Mouse (Mus musculus) 416B (cell line): ENCODE data around the gene Prl2c3.
"Not testable (repeated sequence)": the region's sequence is repeated elsewhere in the genome, so short reads cannot be mapped to it uniquely, and the experiment has no call there.

Source experiments
- DNase-seq: peaks from one replicate; pipeline ENCODE4 v3.0.0; 2011; ENCODE audit warnings: low read depth

Prl2c3 gene

DNA sequence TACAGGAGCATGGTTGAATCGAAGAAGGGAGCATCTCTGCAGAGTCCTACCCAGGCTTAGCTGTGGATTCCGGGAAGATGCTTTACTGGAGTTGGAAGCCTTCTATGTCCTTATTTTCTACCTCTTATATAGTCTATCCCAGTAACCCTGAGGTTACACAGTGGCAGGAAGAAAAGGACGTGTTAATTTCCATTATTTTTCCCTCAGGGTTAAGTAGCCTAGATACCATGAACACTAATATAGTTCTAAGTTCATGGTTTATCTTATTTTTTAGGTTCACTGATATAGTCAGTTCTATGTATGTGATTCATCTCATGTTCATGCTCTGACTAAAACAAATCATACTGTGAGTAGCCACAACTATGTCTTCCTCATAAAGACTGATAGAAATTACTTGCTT, at the start of gene Prl2c3:
TSS of gene Prl2c3 (minus strand) at position 101 of the 400 bp plus-strand sequence.
- not testable (repeated sequence) for DNase-seq

DNA sequence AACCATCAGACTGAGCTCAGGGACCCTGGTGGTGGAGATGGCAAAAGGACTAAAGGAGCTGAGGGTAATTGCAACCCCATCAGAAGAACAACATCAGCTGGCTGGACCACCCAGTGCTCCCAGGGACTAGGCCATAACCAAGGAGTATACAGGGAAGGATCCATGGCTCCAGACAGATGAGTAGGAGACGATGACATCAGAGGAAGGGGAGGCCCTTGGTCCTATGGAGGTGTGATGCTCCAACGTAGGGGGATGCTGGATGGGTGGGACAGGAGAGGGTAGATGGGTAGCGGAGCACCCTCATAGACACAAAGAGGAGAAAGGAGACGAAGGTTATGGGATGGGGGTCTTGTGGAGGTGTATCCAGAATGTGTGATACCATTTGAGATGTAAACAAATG, 48.4 kb upstream of the Prl2c3 start:
- DNase-seq, result not testable (repeated sequence)

DNA sequence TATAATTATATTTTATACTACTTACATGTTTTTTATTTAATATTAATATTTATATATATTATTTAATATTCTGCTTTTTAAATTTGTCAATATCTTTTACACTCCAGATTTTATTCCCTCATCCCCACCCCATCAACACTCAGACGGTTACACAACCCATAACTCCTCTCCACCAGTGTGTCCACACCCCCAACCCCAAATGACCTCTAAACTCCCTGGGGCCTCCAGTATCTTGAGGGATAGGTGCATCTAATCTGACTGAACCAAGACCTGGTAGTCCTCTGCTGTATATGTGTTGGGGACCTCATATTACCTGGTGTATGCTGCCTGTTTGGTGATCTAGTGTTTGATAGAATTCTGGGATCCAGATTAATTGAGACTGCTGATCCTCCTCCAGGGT, 44.8 kb upstream of the Prl2c3 start:
- not testable (repeated sequence) for DNase-seq

DNA sequence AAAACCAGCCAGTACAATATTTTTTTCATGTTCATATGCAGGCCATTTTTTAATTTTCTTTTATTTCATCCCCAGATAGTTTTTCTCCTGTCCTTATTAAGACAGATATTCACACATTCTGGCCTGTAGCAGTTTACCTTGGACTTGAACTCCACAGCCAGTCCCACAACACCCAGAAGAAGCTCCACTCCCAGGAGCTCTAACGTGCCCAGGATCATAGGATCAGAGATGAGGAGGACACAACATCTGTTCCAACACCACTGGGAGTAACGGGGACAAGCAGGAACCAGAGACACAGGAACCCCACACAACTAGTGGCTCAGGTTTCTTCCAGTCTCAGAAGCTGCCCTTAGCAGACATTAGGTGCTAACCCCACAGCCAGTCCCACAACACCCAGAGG, 37.7 kb upstream of the Prl2c3 start:
- not testable (repeated sequence) for DNase-seq

DNA sequence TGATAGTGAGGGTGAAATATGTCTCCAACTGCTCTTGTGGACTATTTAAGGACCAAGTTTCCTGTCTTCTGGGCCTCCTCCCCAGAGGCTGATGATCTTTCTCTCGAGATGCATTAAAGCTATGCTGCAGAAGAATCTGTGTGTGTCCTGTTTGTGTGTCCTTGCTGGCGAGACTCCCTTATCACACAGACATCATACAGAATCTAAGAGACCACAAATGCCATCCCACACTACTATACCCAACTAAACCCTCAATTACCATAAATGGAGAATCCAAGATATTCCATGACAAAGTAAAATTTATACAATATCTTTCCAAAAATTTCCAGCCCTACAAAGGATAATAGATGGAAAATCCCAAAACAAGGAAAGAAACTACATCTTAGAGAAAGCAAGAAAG, 31.9 kb upstream of the Prl2c3 start:
- no peak for DNase-seq

DNA sequence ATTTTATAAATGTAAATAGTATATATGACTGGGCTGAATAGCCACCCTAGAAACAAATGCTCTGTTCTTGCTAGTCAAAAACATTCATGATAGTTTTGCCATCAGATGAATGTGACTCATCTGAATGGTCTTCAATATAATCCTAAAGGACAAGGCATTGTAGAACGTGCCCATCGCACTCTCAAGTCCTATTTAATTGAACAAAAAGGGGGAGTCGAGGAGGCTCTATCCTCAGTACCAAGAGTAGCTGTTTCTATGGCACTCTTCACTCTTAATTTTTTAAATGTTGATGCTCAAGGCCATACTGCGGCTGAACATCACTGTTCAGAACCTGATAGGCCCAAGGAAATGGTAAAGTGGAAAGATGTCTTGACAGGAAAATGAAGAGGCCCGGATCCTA, 29.2 kb upstream of the Prl2c3 start:
- DNase-seq, result no peak

DNA sequence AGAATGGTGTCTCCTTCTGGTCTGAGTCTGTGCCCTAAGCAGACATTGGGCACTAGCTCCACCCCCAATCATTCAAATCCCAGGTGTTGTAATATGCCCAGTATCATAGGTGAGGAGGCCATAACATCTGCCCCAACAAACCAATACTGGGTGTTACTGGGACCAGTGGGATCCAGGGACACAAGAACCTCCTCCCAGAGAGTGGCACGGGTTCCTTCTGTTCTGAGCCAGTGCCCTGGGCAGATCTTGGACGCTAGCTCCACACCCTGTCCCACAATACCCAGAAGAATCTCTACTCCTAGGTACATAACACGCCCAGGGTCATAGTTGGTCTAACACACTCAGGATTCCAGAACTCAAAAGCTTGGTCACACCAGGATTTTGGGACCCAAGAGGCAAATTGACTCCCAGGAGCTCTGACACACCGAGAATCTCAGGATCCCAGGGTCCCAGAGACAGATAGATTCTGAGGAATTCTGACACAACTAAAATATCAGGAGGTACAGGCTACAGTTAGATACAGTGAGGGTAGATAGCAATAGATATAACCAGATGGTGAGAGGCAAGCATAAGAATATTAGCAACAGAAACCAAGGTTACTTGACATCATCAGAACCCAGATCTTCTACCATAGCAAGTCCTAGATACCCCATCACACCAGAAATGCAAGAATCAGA, 24.8 kb upstream of the Prl2c3 start:
- not testable (repeated sequence) for DNase-seq

DNA sequence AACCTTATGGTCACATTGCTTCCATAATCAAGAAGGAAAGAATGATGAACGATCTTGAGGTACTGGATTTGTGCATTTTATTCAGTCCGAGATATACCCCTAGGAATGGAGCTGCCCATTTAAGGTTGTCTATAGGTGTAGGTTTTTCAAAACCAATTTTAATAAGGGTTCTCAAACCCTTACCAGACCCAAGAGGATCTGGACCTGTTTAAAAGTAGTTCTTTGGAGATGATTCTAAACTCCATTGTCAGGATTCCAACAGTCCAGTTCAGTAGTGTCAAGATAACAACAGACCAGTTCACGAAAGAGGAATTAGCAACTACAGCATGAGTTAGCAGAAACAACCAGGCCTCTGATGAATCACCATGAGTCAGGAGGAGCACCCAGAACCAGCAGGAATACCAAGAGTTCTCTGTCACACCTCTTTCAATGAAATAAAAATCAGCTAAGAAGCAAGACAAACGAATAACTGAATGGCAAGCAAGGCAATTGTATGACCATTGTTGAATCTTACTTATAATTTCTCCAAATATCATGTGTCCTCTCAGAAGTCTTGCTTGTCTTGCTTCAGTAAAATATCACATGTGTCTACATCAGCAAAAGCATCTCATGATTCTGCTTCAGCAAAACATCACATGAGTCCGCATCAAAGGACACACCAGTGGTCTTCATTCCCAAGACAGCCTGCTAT, 14.0 kb upstream of the Prl2c3 start:
- not testable (repeated sequence) for DNase-seq

DNA sequence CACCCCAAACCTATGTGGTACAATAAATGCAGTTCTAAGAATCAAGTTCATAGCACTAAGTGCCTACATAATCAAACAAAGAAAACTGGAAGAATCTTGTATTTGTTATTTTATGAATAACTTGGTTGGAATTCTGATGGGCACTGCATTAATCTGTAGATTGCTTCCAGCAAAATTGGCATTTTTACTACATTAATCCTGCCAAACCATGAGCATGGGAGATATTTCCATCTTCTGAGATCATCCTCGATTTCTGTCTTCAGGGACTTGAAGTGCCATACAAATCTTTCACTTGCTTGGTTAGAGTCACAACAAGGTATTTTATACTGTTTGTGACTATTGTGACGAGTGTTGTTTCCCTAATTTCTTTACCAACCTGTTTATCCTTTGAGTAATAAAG, 9.7 kb upstream of the Prl2c3 start:
- DNase-seq, result no peak

DNA sequence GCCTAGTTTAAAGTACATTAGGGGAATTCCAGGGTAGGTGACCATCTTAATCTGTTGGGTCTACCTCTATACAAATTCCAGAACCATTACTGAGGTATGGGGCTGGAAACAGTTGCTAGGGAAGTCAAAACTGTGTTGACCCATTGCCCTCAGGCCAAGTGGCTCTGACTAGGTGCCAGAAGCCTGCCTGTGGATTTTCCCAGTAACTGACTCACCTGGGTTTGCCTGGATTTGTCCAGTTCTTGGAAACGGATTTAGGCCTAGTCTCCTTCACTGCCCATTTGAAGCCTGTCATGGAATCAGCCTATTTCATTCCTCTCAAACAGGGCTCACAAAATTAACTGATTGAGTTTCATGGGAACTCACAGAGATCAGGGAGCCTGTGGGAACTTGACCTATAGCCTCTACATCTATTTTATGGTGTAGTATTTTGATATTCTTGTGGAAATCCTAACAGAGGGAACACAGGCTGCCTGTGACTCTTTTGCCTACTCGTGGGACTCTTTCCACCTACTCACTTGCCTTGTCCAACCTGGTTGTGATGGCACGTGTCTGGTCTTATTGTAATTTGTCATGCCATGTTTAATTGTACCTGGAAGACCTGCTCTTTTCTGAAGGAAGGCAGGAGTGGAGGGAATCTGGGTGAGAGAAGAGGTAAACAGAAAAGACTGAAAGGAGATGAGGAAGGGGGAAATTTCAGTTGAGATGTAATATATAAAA, 9.1 kb upstream of the Prl2c3 start:
- DNase-seq, result not testable (repeated sequence)

DNA sequence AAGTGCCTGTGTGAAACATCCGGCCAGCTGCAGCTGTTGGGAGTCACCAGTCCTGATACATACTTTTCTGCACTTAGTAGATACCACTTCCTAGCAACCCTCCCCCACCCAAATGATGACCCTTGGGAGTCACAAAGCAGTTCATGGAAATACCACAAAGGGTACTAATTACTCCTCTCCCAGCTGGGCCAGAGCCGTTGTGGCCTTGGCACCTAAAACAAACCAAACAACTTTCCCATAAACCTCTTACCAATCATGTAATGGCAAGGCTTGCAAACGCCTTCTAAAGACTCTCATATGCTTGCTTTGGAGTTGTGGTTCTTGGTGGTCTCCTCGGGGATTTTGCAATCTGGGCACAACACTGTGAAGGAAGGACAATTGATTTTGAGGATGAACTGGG, 6.6 kb upstream of the Prl2c3 start:
- DNase-seq, result not testable (repeated sequence)

DNA sequence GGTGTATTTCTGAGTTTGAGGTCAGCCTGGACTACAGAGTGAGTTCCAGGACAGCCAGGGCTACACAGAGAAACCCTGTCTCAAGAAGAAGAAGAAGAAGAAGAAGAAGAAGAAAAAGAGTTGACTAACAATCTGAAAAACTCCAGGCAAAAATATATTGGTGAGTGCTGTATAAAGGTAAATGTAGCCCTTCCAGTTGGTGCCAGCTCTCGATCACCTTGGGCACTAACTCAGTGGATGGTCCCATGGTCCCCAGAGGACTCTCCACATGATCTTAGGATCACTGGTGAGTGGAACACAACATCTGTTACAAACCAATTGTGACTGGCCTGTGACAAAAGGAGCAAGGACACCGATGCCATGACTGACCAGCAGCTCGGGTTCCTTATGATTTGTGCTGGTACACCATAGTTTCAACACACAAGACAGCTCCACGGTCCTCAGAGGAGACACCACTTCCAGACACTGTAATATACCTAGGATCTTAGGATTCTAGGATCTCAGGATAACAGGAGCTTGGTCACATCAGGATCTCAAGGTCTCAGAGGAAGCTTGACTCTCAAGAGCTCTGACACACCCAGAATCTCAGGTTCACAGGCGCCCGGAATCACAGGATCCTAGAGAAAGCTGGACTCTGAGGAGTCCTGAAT, 30.3 kb downstream of the Prl2c3 start:
- DNase-seq, result not testable (repeated sequence)
